Mouse (Mus musculus) liver, embryonic 15.5 days (tissue): ENCODE data around the gene Peli3. TPM values are rescaled to one million over a fixed set of nuclear protein-coding genes. Genes with fewer than 3 reads are reported as not detected.

Source experiments
- ATAC-seq: fragments of 200-750 bp; cut with Nextera tagmentation; 2 replicates; pipeline ENCODE4 v1.8.0; 2017; ENCODE audit warnings: moderate number of reproducible peaks, mild to moderate bottlenecking, moderate library complexity; ENCODE audit not compliant: insufficient read depth
- H3K27ac ChIP-seq: fragments of 300-500 bp; sonication (generic); replicated peaks from 2 replicates; pipeline ENCODE4 v1.5.1; 2015; ENCODE audit warnings: mild to moderate bottlenecking, inconsistent platforms
- H3K27me3 ChIP-seq: fragments of 300-500 bp; sonication (generic); 2 replicates; pipeline ENCODE4 v1.6.1; 2015; ENCODE audit warnings: mild to moderate bottlenecking, inconsistent platforms
- H3K36me3 ChIP-seq: fragments of 300-500 bp; sonication (generic); replicated peaks from 2 replicates; pipeline ENCODE4 v1.6.1; 2015; ENCODE audit warnings: moderate library complexity, mild to moderate bottlenecking, inconsistent platforms
- H3K4me1 ChIP-seq: fragments of 300-500 bp; sonication (generic); replicated peaks from 2 replicates; pipeline ENCODE4 v1.6.1; 2015; ENCODE audit warnings: inconsistent platforms
- H3K4me2 ChIP-seq: fragments of 300-500 bp; sonication (generic); 2 replicates; pipeline ENCODE4 v1.6.1; 2015; ENCODE audit warnings: moderate library complexity, mild to moderate bottlenecking, inconsistent platforms
- H3K4me3 ChIP-seq: fragments of 300-500 bp; sonication (generic); replicated peaks from 2 replicates; pipeline ENCODE4 v1.5.1; 2015; ENCODE audit warnings: mild to moderate bottlenecking, inconsistent platforms
- H3K9ac ChIP-seq: fragments of 300-500 bp; sonication (generic); 2 replicates; pipeline ENCODE4 v1.6.1; 2015; ENCODE audit warnings: moderate library complexity, mild to moderate bottlenecking, inconsistent platforms
- H3K9me3 ChIP-seq: fragments of 300-500 bp; sonication (generic); replicated peaks from 2 replicates; pipeline ENCODE4 v1.6.1; 2016; ENCODE audit warnings: inconsistent platforms
- WGBS: fragments of 180-500 bp; shearing (Covaris S2); methylation state at CpG from one replicate; pipeline ENCODE4 v1.1.7; 2015; ENCODE audit warnings: mixed read lengths; ENCODE audit not compliant: insufficient replicate concordance; 5-methylcytosine and 5-hydroxymethylcytosine counted together
- polyA plus RNA-seq: library from polyadenylated mRNA; unstranded; fragments of >200 nt; fragmentation: Nextera tagmentation; extraction: Ambion mirVana; gene quantifications from 2 replicates; pipeline ENCODE4 v1.2.1, GENCODE M21; 2015

The Peli3 gene
- polyA plus RNA-seq, 1 experiment from 2014 or later = 0.17 TPM

- no peak overlapping the region for H3K27ac ChIP-seq
- WGBS = 6% methylated on average over 13 of the region's 13 CpGs
- no peaks in the 10 kb centered on the region for H3K9me3 ChIP-seq
- peaks cover 15% of the 10 kb centered on the region for H3K4me1 ChIP-seq
- H3K9ac ChIP-seq = no peak overlapping the region
- peak overlapping the region; percentile 85 for H3K4me2 ChIP-seq
- ATAC-seq = no peak
- H3K36me3 ChIP-seq = no peaks in the 10 kb centered on the region
- peak overlapping the region; percentile 58 for H3K4me3 ChIP-seq
- H3K27me3 ChIP-seq = peaks cover 83% of the 10 kb centered on the region
Observed at GRCm38 (mm10) chr19:4943253-4943588, 294 bp upstream of the Peli3 start.

DNA sequence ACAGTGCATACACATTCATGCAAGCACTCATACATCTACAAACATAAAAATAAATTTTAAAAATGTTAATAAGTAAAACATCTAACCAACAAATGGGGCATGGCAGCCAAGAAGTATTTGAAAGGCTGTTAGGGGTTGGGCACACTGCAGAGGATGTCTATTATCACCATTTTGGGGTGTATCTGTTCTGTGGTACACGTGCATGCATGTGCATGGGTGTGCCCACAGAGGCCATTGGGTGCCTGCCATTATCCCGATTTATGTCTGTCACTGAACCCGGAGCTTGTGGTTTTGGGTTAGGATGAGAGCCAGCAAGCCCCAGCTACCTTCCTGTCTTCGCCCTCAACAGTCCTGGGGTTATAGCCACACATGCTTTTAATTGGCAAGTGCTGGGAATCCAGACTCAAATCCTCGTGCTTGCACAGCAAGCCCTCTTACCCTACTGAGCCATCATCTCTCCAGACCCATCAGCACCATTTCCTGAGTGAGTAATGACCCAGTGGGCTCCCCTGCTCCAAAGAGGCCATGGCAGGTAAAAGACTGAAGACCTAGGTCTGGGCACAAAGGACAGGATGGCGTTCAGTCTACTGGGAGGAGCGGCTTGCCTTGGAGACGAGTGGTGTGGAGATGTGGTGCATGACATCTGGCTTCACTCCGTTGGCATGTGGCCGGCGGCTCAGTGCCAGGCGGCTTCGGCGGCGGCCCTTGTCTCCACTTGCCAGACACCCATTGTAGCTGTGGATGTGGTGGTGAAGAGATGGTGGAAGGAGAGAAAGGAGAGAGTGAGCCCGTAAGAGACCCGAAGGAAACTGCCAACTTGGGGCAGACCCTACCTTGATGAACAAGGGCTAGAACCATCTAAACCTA, 5.2 kb downstream of the Peli3 start:
- Histone ChIP-seq H3K27ac (no peak overlapping the region), H3K27me3 (peaks cover 47% of the 10 kb centered on the region), H3K4me3 (no peak overlapping the region), H3K4me2 (no peak overlapping the region), H3K4me1 (peaks cover 5% of the 10 kb centered on the region), H3K36me3 (no peaks in the 10 kb centered on the region), H3K9me3 (no peaks in the 10 kb centered on the region), H3K9ac (no peak overlapping the region)
- WGBS = 67% methylated on average over 17 of the region's 17 CpGs
- ATAC-seq = no peak

GRCm38 (mm10) chr19:4936896-4937295, 6.0 kb downstream of the Peli3 start:
- WGBS = 53% methylated on average over 2 of the region's 2 CpGs
- no peak overlapping the region for H3K4me2 ChIP-seq
- no peaks in the 10 kb centered on the region for H3K4me1 ChIP-seq
- no peak overlapping the region for H3K9ac ChIP-seq
- H3K36me3 ChIP-seq = no peaks in the 10 kb centered on the region
- no peaks in the 10 kb centered on the region for H3K9me3 ChIP-seq
- no peak overlapping the region for H3K27ac ChIP-seq
- H3K27me3 ChIP-seq = peaks cover 39% of the 10 kb centered on the region
- H3K4me3 ChIP-seq = no peak overlapping the region
- no peak for ATAC-seq

DNA sequence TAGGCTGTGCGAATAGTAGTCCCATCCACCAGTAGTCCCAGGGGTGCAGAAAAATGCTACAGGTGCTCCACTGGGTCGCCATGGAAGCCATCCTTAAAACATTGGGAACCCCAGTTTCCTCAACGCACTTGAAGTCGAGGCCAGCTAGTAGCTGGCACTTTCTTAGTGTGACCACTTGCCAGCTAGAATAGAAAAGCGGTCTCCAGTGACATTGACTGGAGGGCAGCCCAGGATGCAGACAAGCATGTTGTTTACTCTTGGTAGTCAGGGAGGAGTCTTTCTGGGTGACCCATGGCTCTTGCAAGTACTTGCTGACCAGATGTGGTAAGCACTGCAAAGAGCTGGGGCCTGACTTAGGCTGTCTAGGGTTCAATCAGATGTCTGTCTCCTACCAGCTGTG, 14.1 kb downstream of the Peli3 start:
- no peak for ATAC-seq
- 69% methylated on average over 5 of the region's 5 CpGs for WGBS
- no peak overlapping the region; the same call in 1 of the 2 replicates for H3K9ac ChIP-seq
- no peaks in the 10 kb centered on the region for H3K27me3 ChIP-seq
- peaks cover 27% of the 10 kb centered on the region for H3K4me1 ChIP-seq
- H3K4me2 ChIP-seq = peak overlapping the region; percentile 81
- peak overlapping the region; percentile 59 for H3K27ac ChIP-seq
- H3K9me3 ChIP-seq = no peaks in the 10 kb centered on the region
- peaks cover 21% of the 10 kb centered on the region for H3K36me3 ChIP-seq
- H3K4me3 ChIP-seq = peak overlapping the region; percentile 78

- H3K9me3 ChIP-seq = no peaks in the 10 kb centered on the region
- H3K36me3 ChIP-seq = peaks cover 29% of the 10 kb centered on the region
- peaks cover 27% of the 10 kb centered on the region for H3K4me1 ChIP-seq
- peak within 1 kb of the TSS; percentile 78 for H3K4me3 ChIP-seq
- peak within 1 kb of the TSS; percentile 81 for H3K4me2 ChIP-seq
- no peaks in the 10 kb centered on the region for H3K27me3 ChIP-seq
- H3K27ac ChIP-seq = peak within 1 kb of the TSS; percentile 59
- peak within 1 kb of the TSS; percentile 66 for H3K9ac ChIP-seq
- ATAC-seq = peak; percentile 99
- WGBS = 0% methylated on average over 32 of the region's 32 CpGs
Observed at GRCm38 (mm10) chr19:4927904-4928531, 14.9 kb downstream of the Peli3 start, which contains the start of gene Dpp3. TSS of gene Dpp3 (minus strand) at chr19:4928287.

- Histone ChIP-seq H3K36me3 (peaks cover 56% of the 10 kb centered on the region), H3K9ac (no peak overlapping the region), H3K27me3 (no peaks in the 10 kb centered on the region), H3K4me1 (peaks cover 27% of the 10 kb centered on the region), H3K9me3 (no peaks in the 10 kb centered on the region), H3K4me2 (no peak overlapping the region), H3K4me3 (no peak overlapping the region), H3K27ac (no peak overlapping the region)
- no peak for ATAC-seq
- 87% methylated on average over 11 of the region's 11 CpGs for WGBS
Observed at GRCm38 (mm10) chr19:4925121-4925860, 17.6 kb downstream of the Peli3 start.

GRCm38 (mm10) chr19:4919652-4920051, 23.3 kb downstream of the Peli3 start:
- Histone ChIP-seq H3K9me3 (no peaks in the 10 kb centered on the region), H3K27me3 (no peaks in the 10 kb centered on the region), H3K9ac (no peak overlapping the region), H3K27ac (no peak overlapping the region), H3K4me1 (no peaks in the 10 kb centered on the region), H3K4me2 (no peak overlapping the region), H3K36me3 (peaks cover 95% of the 10 kb centered on the region), H3K4me3 (no peak overlapping the region)
- WGBS = 74% methylated on average over 6 of the region's 6 CpGs
- no peak for ATAC-seq

- H3K4me2 ChIP-seq = no peak overlapping the region
- WGBS = 79% methylated on average over 10 of the region's 10 CpGs
- no peak overlapping the region for H3K9ac ChIP-seq
- peaks cover 7% of the 10 kb centered on the region for H3K4me1 ChIP-seq
- H3K4me3 ChIP-seq = no peak overlapping the region
- no peaks in the 10 kb centered on the region for H3K27me3 ChIP-seq
- peaks cover 93% of the 10 kb centered on the region for H3K36me3 ChIP-seq
- no peak for ATAC-seq
- H3K9me3 ChIP-seq = no peaks in the 10 kb centered on the region
- H3K27ac ChIP-seq = no peak overlapping the region
Observed at GRCm38 (mm10) chr19:4916827-4917226, 26.1 kb downstream of the Peli3 start.

- 80% methylated on average over 15 of the region's 15 CpGs for WGBS
- peaks cover 93% of the 10 kb centered on the region for H3K36me3 ChIP-seq
- H3K4me1 ChIP-seq = peaks cover 7% of the 10 kb centered on the region
- ATAC-seq = no peak
- no peaks in the 10 kb centered on the region for H3K27me3 ChIP-seq
- H3K4me2 ChIP-seq = no peak overlapping the region
- H3K27ac ChIP-seq = no peak overlapping the region
- H3K9ac ChIP-seq = no peak overlapping the region
- no peak overlapping the region for H3K4me3 ChIP-seq
- no peaks in the 10 kb centered on the region for H3K9me3 ChIP-seq
Observed at GRCm38 (mm10) chr19:4915924-4916603, 26.9 kb downstream of the Peli3 start.

GRCm38 (mm10) chr19:4909376-4909775, 33.6 kb downstream of the Peli3 start:
- no peak overlapping the region for H3K27ac ChIP-seq
- H3K27me3 ChIP-seq = no peaks in the 10 kb centered on the region
- H3K4me3 ChIP-seq = no peak overlapping the region
- H3K36me3 ChIP-seq = peaks cover 53% of the 10 kb centered on the region
- H3K4me1 ChIP-seq = peaks cover 20% of the 10 kb centered on the region
- ATAC-seq = no peak
- no peak overlapping the region for H3K4me2 ChIP-seq
- no peak overlapping the region for H3K9ac ChIP-seq
- WGBS = 77% methylated on average over 7 of the region's 7 CpGs
- H3K9me3 ChIP-seq = no peaks in the 10 kb centered on the region
